ENCODE assay signal across 16 mouse cellular contexts in genomic region chr11:68340366-68340765, GRCm38 (mm10).
"Had no signal": no experiment of that assay in that cellular context is flagged by ENCODE, and none has a peak within 500 bp of the region (broad histone marks: within the 10 kb centered on the region; RNA-seq: fewer than 3 reads in every experiment).

No protein-coding gene starts in this region.

- H3K4me3 ChIP-seq: liver, embryonic 12.5 days; midbrain, embryonic 10.5 days; midbrain, embryonic 12.5 days; myocyte; neural tube, embryonic 13.5 days; neural tube, embryonic 15.5 days had no signal

- H3K36me3 ChIP-seq: liver, embryonic 12.5 days; midbrain, embryonic 12.5 days; neural tube, embryonic 13.5 days; neural tube, embryonic 15.5 days had no signal

- H3K9me3 ChIP-seq: liver, embryonic 12.5 days; midbrain, embryonic 10.5 days; midbrain, embryonic 12.5 days; neural tube, embryonic 13.5 days; neural tube, embryonic 15.5 days had no signal

- DNase-seq: lung, embryonic 14.5 days; retina, postnatal 1 day; right cerebral cortex, adult 18-20 months; right cerebral cortex, postnatal 25 days; right cerebral cortex, postnatal 4 days; spleen, adult 18-20 months; thymus, adult 18-20 months; thymus, postnatal 14 days; thymus, postnatal 36 days had no signal

- H3K27ac ChIP-seq: liver, embryonic 12.5 days; liver, embryonic 14.5 days; midbrain, embryonic 10.5 days; midbrain, embryonic 12.5 days had no signal

- H3K4me1 ChIP-seq: liver, embryonic 12.5 days had no signal

- H3K9ac ChIP-seq: liver, embryonic 12.5 days; liver, embryonic 14.5 days; lung, embryonic 14.5 days; midbrain, embryonic 12.5 days; neural tube, embryonic 13.5 days; neural tube, embryonic 15.5 days had no signal

- H3K27me3 ChIP-seq: liver, embryonic 12.5 days; midbrain, embryonic 12.5 days; neural tube, embryonic 13.5 days; neural tube, embryonic 15.5 days had no signal

- ATAC-seq: liver, embryonic 12.5 days had no signal

- H3K4me2 ChIP-seq: liver, embryonic 12.5 days; lung, embryonic 14.5 days; midbrain, embryonic 12.5 days; neural tube, embryonic 13.5 days; neural tube, embryonic 15.5 days had no signal
